Mouse (Mus musculus): ENCODE measurements around the gene 4931406P16Rik. TPM values are rescaled to one million over a fixed set of nuclear protein-coding genes. Genes with fewer than 3 reads are reported as not detected.

Gene 4931406P16Rik
- 49.1 TPM for total RNA-seq (2023)

DNA sequence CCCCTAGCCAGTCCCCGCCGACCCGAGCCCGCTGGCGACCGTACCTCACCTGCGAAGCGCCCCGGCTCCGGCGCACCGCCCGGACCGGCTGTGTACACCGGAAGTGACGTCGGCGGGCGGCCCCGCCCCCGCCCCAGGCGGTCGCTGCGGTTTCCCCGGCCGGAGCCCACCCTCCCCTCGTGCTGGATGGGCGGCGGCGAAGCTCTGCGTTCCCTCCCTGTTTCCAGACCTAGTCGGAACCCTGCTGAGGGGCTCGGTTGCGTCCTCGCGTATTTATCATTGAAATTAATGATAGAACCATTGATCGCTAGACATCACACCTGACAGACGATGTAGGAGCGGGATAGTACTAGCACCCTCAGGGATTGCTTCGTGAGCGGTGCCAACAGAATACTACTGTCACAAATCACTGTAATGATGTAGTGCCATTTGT, at the start of gene 4931406P16Rik:
4931406P16Rik (minus strand) TSS at position 109 of the 433 bp plus-strand sequence.

DNA sequence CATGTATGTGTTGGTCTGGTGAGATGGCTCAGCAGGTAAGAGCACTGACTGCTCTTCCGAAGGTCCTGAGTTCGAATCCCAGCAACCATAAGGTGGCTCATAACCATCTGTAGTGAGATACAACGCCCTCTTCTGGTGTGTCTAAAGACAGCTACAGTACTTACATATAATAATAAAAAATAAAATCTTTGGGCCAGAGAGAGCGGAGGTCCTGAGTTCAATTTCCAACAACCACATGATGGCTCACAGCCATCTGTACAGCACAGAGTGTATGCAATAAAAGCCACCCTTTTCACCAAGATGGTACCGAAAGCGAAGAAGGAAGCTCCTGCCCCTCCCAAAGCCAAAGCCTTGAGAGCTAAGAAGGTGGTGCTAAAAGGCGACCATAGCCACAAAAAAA, 62.6 kb downstream of the 4931406P16Rik start, which contains the start of gene Gm6096:
Gm6096 (plus strand) TSS at position 301 of the 400 bp plus-strand sequence.

DNA sequence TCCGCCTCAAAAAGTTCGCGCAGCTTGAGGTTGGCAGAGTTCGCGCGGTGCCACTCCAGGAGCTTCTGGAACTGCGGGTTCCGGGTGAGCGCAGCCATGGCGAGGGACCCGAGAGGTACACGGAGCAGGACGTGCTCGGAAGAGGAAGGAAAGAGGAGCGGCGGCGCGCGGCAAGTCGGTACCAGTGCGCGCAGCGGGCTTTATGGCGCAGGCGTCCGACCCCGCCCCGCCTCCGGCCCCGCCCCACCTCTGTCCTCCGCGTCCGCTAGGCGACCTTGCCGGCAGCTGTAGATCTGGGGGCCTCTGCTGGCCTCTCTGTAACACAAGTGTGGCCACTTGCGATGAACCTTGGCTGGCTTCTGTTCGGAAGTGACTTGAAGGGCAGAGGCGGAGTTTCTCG, 83.2 kb downstream of the 4931406P16Rik start, which contains the start of gene Gpi1:
Gpi1 (minus strand) TSS at position 221 of the 400 bp plus-strand sequence.

DNA sequence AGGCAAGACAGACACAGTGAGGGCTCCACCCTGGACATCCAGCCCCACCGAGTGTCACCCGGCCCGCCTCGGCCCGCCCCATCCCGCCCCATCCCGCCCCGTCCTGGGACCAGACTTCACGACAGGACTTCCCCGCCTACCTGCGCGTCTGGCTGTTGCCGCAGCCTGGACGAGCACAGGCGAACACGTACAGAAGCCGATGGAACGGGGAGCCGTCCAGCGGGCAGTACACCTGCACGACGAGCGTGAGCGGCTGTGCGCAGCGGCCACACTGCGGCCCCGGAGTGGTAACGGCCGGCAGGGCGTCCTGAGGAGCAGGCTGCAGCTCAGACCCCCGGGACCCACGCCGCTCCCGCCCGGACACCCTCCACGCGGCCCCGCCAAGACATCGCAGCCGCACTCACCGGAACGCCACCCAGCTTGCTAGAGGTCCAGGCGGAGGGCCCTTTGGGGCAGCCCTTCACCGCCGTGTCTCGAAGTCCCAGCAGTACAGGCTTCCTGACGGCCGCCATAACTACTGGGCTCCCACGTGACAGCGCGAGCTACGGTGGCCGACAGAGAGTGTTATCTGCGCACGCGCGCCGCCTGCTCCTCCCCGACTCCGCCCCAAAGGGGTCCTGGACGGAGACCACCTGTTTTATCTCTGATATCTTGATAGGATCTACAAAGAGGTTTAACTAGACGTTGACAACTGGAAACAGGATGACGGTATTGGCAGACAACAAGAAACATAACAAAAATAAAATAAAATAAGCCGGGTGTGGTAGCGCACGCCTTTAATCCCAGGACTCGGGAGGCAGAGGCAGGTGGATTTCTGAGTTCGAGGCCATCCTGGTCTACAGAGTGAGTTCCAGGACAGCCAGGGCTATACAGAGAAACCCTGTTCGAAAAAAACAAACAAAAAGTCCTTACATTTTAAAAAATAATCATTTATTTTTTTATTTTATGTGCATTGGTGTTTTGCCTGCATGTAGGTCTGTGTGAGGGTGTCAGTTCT, 116.9 kb downstream of the 4931406P16Rik start, which contains the start of gene Pdcd2l:
Pdcd2l (minus strand) TSS at position 530 of the 997 bp plus-strand sequence.

Other genes with a start within 250 kb of the 4931406P16Rik start
- gene Scgb1b30, start 218.1 kb downstream of the 4931406P16Rik start, total RNA-seq (2023): not detected
- gene Wtip, start 180.3 kb downstream of the 4931406P16Rik start, total RNA-seq (2023): not detected
- gene Uba2, start 144.0 kb downstream of the 4931406P16Rik start, total RNA-seq (2023): 73.3 TPM
- 34.2 TPM for gene Pdcd2l, start 116.9 kb downstream of the 4931406P16Rik start, total RNA-seq (2023)
- gene Gpi1, start 83.2 kb downstream of the 4931406P16Rik start, total RNA-seq (2023): 247 TPM
- gene Gm6096, start 62.5 kb downstream of the 4931406P16Rik start, total RNA-seq (2023): not detected
- 159 TPM for gene Lsm14a, start 79.8 kb upstream of the 4931406P16Rik start, total RNA-seq (2023)